Mouse (Mus musculus) brain, embryonic 14.5 days (tissue): ENCODE data around the gene Pim1.

Source experiments
- CTCF ChIP-seq: fragments of 200-500 bp; IDR thresholded peaks from 2 replicates; pipeline ENCODE4 v1.5.1; 2012; ENCODE audit warnings: inconsistent platforms, mild to moderate bottlenecking, moderate library complexity, borderline replicate concordance; ENCODE audit not compliant: insufficient read depth, insufficient read length; ENCODE audit errors: extremely low read depth
- POLR2A ChIP-seq: fragments of 200-500 bp; IDR thresholded peaks from 2 replicates; pipeline ENCODE4 v1.6.1; 2012; ENCODE audit warnings: mild to moderate bottlenecking, inconsistent platforms, borderline replicate concordance; ENCODE audit not compliant: poor library complexity, insufficient read depth, insufficient read length, severe bottlenecking; ENCODE audit errors: extremely low read depth

GRCm38 (mm10) chr17:29477357-29477756 is 13.2 kb upstream of the Pim1 start:
- TF ChIP-seq CTCF (no peak), POLR2A (no peak)
